Mouse (Mus musculus): ENCODE measurements around the gene Camta1.
"Not testable (repeated sequence)": the region's sequence is repeated elsewhere in the genome, so short reads cannot be mapped to it uniquely, and the experiment has no call there.

Camta1 gene

DNA sequence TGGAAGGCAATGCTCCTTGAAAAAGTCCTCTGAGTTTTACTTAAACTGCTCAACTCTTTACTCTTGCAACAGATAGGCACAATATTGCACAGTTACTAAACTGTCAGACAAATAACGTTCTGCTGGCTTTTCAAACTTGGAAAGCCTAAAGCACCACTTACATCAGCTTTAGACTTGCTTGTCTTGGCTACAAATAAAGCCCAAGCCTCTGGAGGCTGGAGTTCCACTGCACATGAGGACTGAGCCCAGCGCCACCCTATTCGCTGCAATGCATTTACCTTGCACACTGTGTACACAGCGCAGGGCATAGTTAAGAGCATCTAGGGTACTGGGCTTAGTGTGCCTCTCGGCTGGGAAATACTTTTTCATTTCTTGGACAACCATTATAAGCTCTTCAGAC is 818.4 kb downstream of the Camta1 start:
- no peak for DNase-seq

- DNase-seq: no peak
Observed at GRCm38 (mm10) chr4:151041506-151041905, 820.2 kb downstream of the Camta1 start.

- DNase-seq: no peak
Observed at GRCm38 (mm10) chr4:151037800-151038199, 823.9 kb downstream of the Camta1 start.

DNA sequence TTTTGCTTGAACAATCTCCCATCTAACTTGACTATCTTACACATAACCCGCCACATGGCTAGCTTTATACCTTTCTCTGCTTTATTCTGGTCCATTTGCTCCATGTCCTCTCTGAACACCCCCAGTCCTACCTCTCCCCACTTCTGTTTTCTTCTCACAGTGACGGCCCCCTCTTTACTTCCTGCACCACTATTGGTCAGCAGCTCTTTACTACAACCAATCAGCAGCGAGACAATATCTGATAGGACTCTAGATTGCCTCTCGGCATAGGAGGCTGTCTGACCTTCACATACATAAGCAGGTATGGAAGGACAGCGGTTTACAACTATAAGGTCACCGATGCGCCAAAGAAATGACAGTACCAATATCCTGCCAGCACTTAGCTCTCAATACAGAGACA is 825.2 kb downstream of the Camta1 start:
- no peak for DNase-seq

- DNase-seq: peak; percentile 50
Observed at GRCm38 (mm10) chr4:151027001-151027400, 834.7 kb downstream of the Camta1 start.

GRCm38 (mm10) chr4:151024152-151024551 is 837.5 kb downstream of the Camta1 start:
- DNase-seq: no peak

DNA sequence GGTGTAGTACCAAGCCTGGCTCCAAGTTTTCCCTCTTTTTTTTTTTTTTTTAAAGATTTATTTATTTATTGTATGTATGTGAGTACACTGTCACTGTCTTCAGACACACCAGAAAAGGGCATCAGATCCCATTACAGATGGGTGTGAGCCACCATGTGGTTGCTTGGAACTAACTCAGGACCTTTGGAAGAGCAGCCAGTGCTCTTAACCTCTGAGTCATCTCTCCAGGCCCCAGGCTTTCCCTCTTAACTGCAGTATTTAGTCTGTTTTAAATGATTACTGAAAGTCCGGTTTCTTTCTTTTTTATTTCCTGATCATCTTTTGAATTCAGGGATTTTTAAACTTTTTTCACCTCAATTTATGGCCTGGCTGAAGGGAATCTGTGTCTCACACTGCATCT is 844.3 kb downstream of the Camta1 start:
- not testable (repeated sequence) for DNase-seq

DNA sequence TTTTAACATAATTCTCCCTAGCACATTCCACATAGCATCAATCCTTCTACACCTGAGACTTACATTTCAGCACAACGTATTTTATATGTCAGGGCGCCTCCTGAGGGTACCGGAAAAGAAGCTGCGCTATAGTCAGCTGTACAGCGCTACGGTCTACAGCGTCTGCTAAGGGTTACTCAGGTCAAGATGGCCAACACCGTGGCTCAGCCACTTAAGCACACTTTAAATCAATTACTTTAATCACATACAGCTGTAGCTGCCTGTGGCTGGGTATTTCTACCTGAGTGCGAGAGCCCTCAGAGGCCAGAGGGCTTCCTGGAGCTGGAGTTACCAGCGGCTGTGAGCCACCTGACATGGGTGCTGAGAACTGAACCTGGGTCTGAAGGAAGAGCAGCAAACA is 845.7 kb downstream of the Camta1 start:
- no peak for DNase-seq

- DNase-seq: no peak
Observed at GRCm38 (mm10) chr4:151010316-151010715, 851.4 kb downstream of the Camta1 start.

- DNase-seq: peak; percentile 86
Observed at GRCm38 (mm10) chr4:151006945-151007344, 854.7 kb downstream of the Camta1 start.

DNA sequence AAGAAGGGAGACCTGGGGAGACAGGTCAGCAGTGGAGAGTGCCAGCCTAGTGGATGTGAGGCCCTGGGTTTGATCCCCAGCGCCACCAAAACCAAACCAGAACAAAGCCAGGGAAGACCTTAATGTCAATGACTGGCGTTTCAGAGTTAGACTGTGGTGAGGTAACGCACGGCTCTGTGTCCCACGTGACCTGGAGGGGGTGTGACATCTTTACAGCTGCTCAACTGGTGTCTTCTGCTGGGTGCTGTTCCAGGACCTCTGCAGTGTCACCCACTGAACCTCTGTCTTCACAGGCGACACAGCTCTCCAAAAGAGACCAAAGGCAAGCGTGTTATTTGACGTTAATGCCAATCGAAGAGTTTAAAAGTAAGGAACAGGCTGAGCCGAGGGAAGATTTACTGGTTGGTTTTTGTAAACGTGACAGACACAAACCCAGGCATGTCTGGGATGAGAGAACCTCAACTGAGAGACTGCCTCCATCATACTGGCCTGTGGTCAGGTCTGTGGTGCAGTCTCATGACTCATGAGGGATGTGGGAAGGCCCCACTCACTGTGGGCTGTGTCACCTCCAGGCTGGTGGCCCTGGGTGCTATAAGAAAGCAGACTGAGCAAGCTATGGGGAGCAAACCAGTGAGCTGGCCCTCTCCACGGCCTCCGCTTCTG is 855.9 kb downstream of the Camta1 start:
- DNase-seq: peak; percentile 60

GRCm38 (mm10) chr4:151001397-151001796 is 860.3 kb downstream of the Camta1 start:
- DNase-seq: no peak

- no peak for DNase-seq
Observed at GRCm38 (mm10) chr4:150998626-150999025, 863.0 kb downstream of the Camta1 start.

DNA sequence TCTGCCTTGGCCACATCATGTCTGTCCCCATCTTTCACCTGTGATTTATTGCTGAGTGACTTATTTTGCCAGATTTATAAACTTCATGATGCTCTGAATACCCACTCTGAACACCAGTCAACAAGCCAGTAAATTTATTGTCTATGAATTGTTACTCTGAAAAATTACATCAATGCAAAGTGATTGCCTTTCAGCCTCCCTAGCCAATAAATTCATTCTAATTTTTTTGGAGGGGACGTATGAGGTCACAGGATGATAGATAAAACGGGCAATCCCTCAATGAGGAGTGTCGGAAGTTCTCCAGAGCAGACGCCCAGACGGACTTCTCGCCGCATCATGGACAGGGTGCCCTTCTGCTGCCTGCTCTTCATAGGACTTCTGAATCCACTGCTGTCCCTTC is 864.9 kb downstream of the Camta1 start, which contains the start of gene Uts2:
TSS of gene Uts2 (plus strand) at position 301 of the 400 bp plus-strand sequence.
- no peak for DNase-seq

DNA sequence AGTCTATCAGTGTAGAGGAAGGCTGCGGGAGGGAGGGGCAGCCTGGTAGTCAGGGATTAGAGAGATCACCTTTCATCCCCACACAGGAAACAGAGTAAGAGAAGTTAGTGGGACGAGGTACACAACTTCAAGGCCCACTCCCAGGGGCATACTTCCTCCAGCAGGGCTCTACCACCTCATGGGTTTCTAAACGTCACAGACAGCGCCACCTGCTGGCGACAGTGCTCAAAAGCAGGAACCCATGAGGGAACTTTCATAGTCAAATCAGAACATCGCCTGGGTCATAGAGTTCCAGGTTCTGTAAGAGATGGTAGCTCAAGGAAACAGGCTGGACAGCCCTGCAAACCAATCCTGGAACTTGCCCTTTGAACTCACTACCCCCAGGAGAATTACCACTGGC is 871.5 kb downstream of the Camta1 start:
- peak; percentile 68 for DNase-seq

DNA sequence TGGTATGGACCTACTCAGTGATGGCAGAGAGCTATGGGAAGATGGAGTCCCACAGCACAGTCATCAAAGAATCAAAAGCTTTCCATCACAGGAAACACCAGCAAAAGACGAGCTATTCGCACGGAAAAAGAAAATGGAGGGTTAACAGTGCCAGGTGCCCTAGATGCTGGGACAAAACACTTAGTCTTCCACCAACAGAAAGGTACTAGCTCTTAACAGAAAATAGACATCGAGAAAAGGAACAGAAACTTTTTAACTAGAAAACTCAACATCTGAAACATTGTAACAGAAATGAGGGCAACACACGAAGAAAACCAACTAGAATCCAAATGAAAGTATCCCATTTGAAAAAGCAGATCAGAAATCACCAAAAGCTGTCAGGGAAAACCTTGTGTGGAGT is 881.5 kb downstream of the Camta1 start:
- no peak for DNase-seq

DNA sequence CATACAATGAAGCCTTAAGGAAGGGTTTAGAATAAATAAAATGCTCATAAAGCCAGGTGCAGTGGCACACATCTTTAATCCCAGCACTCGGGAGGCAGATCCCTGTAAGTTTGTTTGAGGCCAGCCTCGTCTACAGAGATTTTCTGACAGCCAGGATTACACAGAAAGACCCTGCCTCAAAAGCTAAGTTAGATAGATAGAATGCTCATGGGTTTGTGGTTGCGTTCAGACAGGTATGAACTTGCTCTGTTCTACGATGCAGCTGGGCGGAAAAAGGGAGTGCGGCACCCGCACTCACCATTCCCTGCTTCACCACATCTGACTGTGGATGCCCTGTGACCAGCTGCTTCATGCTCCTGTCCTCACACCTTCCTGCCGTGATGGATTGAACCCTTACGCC is 882.2 kb downstream of the Camta1 start:
- no peak for DNase-seq

DNA sequence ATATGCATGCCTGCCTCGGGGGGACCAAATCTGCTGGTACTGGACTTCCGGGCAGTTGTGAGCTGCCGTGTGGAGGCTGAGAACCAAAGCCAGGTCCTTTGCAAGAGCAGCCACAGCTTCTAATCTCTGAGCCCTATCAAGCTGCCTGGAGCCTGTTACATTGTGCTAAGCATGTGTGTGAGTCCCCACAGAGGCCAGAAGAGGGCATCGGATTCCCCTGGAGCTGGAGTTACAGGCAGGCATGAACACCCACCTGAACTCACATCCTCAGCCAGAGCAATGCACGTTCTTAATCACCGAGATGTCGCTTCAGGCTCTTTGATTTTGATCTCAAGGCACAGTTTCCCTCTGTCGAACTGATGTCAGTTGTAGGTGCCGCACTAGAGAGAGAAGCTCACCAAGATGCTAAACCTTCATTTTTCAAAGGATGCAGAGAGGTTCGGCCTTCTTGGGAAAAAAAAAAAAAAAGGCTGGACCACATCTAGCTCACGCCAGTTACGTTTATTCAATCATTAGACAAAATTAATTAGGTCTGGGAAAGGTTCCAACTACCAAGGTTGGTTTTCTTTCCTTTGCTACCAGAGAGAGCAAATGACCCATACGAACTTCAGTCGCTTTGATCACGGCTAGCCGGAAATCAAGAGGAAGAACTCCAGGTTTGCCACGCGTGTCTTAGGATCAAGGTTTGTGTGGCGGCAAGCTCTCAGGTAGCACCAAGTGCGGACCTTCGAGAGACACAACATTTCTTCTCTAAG is 883.3 kb downstream of the Camta1 start:
- no peak for DNase-seq

GRCm38 (mm10) chr4:150975145-150975544 is 886.5 kb downstream of the Camta1 start:
- DNase-seq: no peak

GRCm38 (mm10) chr4:150973264-150973663 is 888.4 kb downstream of the Camta1 start:
- no peak for DNase-seq

- no peak for DNase-seq
Observed at GRCm38 (mm10) chr4:150968956-150969355, 892.7 kb downstream of the Camta1 start.

GRCm38 (mm10) chr4:150966556-150966955 is 895.1 kb downstream of the Camta1 start:
- peak; percentile 85 for DNase-seq

DNA sequence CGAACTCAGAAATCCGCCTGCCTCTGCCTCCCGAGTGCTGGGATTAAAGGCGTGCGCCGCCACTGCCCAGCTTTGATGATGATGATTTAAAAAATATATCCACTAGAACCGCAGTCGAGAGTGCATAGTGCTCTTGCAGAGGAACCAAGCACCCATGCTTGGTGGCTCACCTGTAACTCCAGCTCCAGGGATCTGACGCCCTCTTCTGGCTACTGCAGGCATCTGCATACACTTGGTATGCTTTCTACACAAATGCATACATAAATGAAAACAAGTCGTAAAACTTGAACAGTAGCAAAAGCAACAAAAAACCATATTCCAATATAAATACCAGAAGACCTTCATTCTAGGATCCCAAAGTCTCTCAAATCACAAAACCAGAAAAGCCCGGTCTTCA is 896.1 kb downstream of the Camta1 start:
- DNase-seq: peak; percentile 33

Measured in thymus, postnatal 4 days (tissue).